Mouse (Mus musculus) mesoderm, embryonic 11.5 days (tissue): Measurements from ENCODE around the gene Pglyrp1.

Source experiments
- DNase-seq: peaks from one replicate; pipeline ENCODE4 v3.0.0-alpha.2; 2012; ENCODE audit warnings: low read depth, low spot score

Gene Pglyrp1

GRCm38 (mm10) chr7:18926041-18926790 lies 55.1 kb downstream of the Pglyrp1 start:
- DNase-seq, result no peak

DNA sequence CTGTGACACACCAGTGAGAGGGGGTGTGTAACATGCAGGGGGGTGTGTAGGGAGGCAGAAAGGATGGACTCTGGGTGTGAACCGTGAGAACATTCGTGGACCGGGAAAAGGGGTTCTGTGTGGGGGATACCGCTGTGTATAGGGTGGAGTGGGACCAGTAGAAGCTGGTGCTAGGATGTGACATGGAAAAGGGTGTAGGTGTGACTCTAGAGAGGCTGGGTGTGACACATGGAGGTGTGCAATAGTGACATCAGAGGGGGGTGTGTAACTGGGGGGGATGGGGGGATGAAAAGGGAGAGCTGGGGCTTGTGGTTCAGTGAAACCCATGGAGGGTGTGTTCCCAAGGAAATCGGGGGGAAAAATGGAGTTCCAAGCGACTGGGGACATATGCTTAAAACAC lies 55.8 kb downstream of the Pglyrp1 start:
- DNase-seq, result no peak

- DNase-seq, result no peak
Measured at GRCm38 (mm10) chr7:18927759-18928158, 56.6 kb downstream of the Pglyrp1 start.
